Mouse (Mus musculus) T-helper 17 cell (primary cell): ENCODE results near the gene Tas2r135.

Experiments
- in situ Hi-C, 2 experiments: fragments of 300-600 bp; cut with MboI, MseI; formaldehyde crosslinking; loops; 1 replicate in 1 of 2; 2 replicates in 1 of 2; pipeline ENCODE4 v1.15.1; 2025; ENCODE audit warnings: high pct_unique_total_duplicates in 2 of 2

The Tas2r135 gene

GRCm38 (mm10) chr6:42405134-42405533, at the start of gene Tas2r135:
Gene Tas2r135, plus strand, starts transcription at chr6:42405434.
- in situ Hi-C loops = no loop called here

DNA sequence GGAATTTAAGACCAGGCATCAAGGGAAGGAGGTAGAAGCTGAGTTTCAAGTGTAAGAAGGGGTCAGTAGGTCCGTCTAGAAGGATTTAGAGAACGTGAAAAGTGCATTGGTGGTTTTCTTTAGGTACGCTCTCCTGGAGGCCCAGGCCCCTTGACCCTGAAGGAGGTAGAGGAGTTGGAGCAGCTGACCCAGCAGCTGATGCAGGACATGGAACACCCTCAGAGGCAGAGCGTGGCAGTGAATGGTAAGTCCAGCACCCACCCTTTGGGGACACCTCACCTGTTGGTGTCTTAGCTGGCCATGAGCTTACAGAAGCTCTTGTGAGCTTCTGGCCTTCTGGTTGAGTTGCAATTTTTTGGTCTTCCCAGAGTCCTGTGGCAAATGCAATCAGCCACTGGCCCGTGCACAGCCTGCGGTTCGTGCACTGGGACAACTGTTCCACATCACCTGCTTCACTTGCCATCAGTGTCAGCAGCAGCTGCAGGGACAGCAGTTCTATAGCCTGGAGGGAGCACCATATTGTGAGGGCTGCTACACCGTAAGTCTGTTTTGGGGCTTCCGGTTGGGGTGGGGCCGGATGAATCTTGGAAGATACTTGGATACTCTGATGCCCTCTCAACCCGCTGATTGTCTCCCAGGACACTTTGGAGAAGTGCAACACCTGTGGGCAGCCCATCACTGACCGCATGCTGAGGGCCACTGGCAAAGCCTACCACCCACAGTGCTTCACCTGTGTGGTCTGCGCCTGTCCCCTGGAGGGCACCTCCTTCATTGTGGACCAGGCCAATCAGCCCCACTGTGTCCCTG, 49.2 kb upstream of the Tas2r135 start:
- in situ Hi-C loops = loop anchor here in 1 of 2 experiments (25.0 kb wide), 1 partner anchor 1919 kb away; the partner anchor contains the start of genes E330009J07Rik and Wee2

DNA sequence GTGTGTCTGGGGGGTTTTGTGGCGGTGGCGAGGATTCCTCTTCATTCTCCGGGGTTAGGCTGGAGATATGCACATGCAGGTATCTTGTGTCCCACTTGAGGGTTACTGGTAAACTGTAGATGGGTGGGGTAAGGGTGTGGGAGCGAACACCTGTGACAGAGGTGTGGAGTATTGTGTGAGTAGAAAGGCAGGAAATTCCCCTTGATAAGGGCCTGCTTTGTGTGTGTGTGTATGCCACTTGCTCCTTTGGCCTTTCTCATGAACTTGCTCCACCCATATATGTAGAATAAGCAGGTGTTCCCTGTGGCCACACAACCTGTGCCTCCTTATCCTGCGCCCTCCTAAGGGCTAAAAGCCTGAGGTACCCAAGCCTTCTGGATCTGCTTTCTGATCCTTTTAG, 48.3 kb upstream of the Tas2r135 start:
- in situ Hi-C loops = loop anchor here in 1 of 2 experiments (25.0 kb wide), 1 partner anchor 1920 kb away; the partner anchor contains the start of genes E330009J07Rik and Wee2

DNA sequence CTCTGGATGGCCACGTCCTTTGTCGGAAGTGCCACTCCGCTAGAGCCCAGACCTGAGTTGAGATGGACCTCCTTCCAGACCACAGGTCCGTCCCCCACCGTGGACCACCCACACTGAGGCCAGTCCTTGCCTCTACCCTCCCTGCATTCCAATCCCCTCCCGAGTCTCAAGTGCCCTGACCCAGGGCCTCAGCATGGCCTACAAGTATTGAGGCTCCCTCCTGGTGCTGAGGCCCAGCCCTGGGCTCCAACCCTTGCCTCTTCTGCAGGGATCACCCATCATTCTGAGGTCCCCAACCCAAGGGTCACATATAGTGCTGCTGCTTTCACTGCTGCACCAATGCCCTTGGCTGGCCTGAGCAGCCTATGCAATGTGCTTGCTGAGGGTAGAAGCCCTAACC, 47.3 kb upstream of the Tas2r135 start:
- in situ Hi-C loops = loop anchor here in 1 of 2 experiments (25.0 kb wide), 1 partner anchor 1921 kb away; the partner anchor contains the start of genes E330009J07Rik and Wee2

DNA sequence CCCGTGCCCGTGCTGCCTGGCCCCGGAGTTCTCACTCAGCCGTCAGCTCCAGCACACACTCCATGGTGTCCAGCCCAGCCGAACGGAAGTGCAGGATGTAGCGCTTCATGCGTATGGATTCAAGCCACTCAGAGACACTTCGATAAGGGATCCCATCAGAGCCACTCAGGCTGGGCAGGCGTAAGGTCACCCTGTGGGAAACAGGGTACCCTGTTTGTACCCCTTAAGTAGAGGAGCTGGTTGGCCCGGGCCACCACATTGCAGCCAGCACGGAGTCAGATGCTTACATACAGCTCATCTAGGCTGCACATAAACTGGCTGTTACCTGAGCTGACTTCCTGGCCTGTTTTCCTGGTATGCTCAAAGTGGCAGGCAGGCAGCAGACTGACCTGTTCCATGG, 46.3 kb upstream of the Tas2r135 start:
- in situ Hi-C loops = loop anchor here in 1 of 2 experiments (25.0 kb wide), 1 partner anchor 1922 kb away; the partner anchor contains the start of genes E330009J07Rik and Wee2

GRCm38 (mm10) chr6:42359364-42360147, 45.7 kb upstream of the Tas2r135 start:
- in situ Hi-C loops = loop anchor here (10.0 to 25.0 kb wide), 2 partner anchors 655 to 1922 kb away; partner anchors contain the start of genes E330009J07Rik (in 1 of the 2) and Wee2 (in 1 of the 2)

DNA sequence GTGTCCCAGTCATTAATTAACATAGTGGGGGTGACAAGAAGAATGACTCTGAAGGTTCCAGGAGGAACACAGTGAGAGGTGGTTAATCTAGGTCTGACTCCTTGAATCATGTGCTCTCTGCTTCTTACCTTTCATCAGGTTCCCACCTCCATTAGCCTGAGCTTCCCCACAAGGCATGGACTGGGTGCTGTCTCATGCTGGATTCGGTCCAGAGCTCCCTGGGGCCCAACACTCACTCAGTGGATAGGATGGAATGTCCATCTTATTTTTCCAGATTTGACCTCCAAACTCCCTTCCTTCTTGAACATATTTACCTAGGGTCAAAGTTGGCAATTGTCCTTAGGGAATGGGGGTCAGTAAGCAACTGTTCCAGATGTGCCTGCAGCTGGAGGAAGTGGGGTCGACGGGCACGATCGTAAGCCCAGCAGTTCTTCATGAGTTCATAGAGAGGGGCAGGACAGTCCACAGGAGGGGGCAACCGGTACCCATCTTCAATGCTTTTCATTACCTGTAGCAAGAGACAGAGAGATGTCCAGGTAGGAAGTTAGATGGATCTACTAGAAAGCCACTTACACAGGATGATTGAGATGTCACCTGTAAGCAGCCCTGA, 44.9 kb upstream of the Tas2r135 start:
- in situ Hi-C loops = loop anchor here (10.0 to 25.0 kb wide), 2 partner anchors 654 to 1923 kb away; partner anchors contain the start of genes E330009J07Rik (in 1 of the 2) and Wee2 (in 1 of the 2)

DNA sequence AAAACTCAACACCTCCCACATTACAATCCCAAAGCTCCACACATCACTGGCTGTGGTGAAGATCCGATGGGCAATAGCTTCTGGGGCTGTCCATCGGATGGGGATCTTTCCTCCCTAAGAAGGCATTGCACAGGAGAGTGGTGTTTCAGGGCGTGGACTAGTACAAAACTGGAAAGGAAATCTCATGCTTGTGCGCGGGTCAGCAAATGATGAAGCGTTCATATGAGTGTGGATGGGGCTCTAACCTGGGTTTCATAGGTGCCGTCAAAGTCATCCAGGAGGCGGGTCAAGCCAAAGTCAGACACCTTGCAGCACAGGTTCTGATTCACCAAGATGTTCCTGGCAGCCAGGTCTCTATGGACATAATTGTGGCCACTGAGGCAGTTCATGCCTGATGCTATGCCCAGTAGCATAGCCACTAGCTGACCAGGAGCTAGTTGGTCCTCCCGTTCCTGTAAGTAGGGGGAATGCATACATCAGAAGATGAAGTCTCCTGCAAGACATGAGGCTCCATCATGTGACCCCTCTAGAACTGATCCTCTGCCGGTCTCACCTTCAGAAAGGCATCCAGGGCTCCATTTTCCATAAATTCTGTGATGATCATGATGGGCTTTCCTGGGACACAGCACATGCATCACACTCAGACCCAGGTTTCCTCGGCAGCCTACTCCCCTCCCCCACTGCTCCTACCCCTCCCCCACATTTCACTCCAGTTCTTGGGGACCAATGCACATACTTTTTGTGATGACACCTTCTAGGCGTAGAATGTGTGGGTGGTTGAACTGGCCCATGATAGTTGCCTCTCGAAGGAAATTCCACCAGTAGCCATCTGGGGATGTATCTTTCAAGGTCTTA, 44.0 kb upstream of the Tas2r135 start:
- in situ Hi-C loops = loop anchor here (10.0 to 25.0 kb wide), 2 partner anchors 654 to 1924 kb away; partner anchors contain the start of genes E330009J07Rik (in 1 of the 2) and Wee2 (in 1 of the 2)

- in situ Hi-C loops = loop anchor here (10.0 to 25.0 kb wide), 2 partner anchors 653 to 1925 kb away; partner anchors contain the start of genes E330009J07Rik (in 1 of the 2) and Wee2 (in 1 of the 2)
These were observed 43.2 kb upstream of the Tas2r135 start for GRCm38 (mm10) chr6:42362074-42362473.

DNA sequence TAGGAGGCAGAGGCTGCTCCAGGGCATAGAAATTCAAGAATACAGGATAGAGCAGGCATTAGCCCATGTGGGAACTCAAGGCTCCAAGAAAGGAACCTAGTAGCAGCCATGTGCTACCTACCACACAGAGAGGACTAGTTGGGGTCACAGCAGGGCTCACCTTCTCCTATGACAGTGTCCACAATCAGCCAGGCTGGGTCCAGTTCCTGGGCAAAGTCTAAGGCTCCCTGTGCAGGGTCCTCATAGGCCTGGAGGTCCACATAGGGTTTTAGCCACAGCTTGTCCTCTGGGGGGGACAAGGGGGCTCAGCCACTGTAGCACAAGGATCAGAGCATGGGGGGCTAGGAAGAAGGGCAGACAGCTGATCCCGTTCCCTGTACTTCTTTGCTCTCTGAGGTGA, 42.7 kb upstream of the Tas2r135 start:
- in situ Hi-C loops = loop anchor here (10.0 to 25.0 kb wide), 2 partner anchors 652 to 1925 kb away; partner anchors contain the start of genes E330009J07Rik (in 1 of the 2) and Wee2 (in 1 of the 2)

GRCm38 (mm10) chr6:42362974-42363373, 42.3 kb upstream of the Tas2r135 start:
- in situ Hi-C loops = loop anchor here (10.0 to 25.0 kb wide), 2 partner anchors 652 to 1926 kb away; partner anchors contain the start of genes E330009J07Rik (in 1 of the 2) and Wee2 (in 1 of the 2)

DNA sequence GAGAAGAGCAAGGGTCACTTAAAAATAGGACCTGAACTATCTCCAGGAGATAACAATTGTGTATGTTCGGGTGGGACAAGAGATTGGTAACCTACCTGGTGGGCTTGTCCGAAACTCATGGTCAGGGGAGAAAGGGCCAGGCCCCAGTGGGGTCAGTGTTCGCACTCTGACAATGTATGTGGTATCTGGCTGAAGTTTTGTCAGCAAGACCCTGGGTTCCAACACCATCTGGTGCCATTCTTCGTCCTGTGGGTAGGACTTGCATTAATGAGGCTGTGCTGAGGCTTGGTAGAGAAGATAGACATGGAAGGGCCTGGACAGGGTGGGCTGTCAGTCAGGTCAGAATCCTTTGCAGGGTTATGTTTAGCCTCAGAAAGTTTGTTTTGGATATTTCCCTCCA, 41.2 kb upstream of the Tas2r135 start:
- in situ Hi-C loops = loop anchor here (10.0 to 25.0 kb wide), 2 partner anchors 651 to 1927 kb away; partner anchors contain the start of genes E330009J07Rik (in 1 of the 2) and Wee2 (in 1 of the 2)

GRCm38 (mm10) chr6:42364607-42365006, 40.6 kb upstream of the Tas2r135 start:
- in situ Hi-C loops = loop anchor here (10.0 to 25.0 kb wide), 2 partner anchors 650 to 1927 kb away; partner anchors contain the start of genes E330009J07Rik (in 1 of the 2) and Wee2 (in 1 of the 2)

DNA sequence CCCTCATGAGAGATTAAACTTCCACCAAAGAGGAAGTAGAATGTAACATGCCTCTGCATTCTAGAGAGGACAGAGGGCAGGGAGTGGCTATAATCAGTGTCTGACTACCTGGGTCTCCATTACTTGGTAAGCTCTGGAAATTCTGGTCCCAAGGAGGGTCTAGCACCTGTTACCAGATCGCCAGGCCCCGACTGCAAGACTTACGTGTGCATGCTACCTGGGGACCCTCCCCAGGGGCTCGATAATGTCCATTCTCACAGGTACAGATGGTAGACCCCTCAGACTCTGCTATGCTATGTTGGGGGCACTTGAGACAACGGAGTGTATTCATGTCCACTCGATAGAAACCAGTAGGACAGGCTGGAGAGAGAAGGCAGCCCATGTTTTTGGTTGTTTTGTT, 40.0 kb upstream of the Tas2r135 start:
- in situ Hi-C loops = loop anchor here (10.0 to 25.0 kb wide), 2 partner anchors 650 to 1928 kb away; partner anchors contain the start of genes E330009J07Rik (in 1 of the 2) and Wee2 (in 1 of the 2)

GRCm38 (mm10) chr6:42369870-42370269, 35.4 kb upstream of the Tas2r135 start:
- in situ Hi-C loops = loop anchor here (10.0 to 25.0 kb wide), 2 partner anchors 645 to 1933 kb away; partner anchors contain the start of genes E330009J07Rik (in 1 of the 2) and Wee2 (in 1 of the 2)

DNA sequence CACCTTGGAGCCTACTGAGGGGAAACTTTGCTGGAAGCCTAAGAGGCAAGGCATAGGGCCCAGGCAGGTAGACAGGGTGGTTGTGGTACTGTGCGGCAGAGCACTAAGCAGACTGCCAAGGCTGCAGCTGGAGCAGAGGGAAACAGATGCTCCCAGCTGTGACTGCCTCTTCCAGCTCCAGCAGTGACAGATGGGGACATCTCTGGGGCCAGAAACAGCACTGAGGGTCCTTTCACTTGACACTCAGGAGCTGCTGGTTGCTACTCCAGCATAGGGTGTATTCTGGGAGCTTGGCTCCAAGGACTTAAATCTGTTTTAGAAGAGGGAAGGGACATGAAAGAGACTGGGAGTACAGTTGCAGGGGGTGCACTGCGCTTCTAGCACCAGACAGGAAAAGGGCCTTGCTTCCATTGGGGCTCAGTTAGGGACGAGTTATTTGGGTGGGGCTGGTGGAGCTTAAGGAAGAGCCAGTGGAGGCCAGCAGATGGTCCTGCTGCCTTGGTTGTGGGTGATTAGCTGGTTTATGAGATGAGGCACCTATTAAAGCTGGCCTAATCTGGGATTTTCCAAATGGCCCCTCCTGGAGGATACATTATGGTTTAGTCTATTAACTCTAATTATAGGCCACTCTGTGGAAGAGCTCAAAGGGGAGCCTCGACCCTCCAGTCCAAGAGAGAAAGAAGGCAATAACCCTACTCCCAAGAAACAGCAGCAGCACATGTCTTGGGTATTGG, 34.4 kb upstream of the Tas2r135 start:
- in situ Hi-C loops = loop anchor here in 1 of 2 experiments (25.0 kb wide), 1 partner anchor 1933 kb away; the partner anchor contains the start of genes E330009J07Rik and Wee2

- in situ Hi-C loops = loop anchor here in 1 of 2 experiments (25.0 kb wide), 1 partner anchor 1935 kb away; the partner anchor contains the start of genes E330009J07Rik and Wee2
These were observed 33.2 kb upstream of the Tas2r135 start for GRCm38 (mm10) chr6:42372001-42372400.

- in situ Hi-C loops = loop anchor here in 1 of 2 experiments (25.0 kb wide), 1 partner anchor 1935 kb away; the partner anchor contains the start of genes E330009J07Rik and Wee2
These were observed 32.8 kb upstream of the Tas2r135 start for GRCm38 (mm10) chr6:42372421-42372815.
